Mouse (Mus musculus) layer of hippocampus, adult 18-20 months (tissue): ENCODE measurements at regions not wholly inside any gene's neighbourhood (a gene's known extent, or its start where the extent isn't known, plus 50 kb on each side); places are given as distances from the start of the nearest gene placed in this dataset.
A peak's percentile ranks its signal among the peaks of the same experiment; 100 is the strongest.
"Not testable (repeated sequence)": the region's sequence is repeated elsewhere in the genome, so short reads cannot be mapped to it uniquely, and the experiment has no call there.

Experiments
- DNase-seq, 2 experiments: peaks; one replicate each; pipeline ENCODE4 v3.0.0; 2022; ENCODE audit warnings: low spot score in 2 of 2

DNA sequence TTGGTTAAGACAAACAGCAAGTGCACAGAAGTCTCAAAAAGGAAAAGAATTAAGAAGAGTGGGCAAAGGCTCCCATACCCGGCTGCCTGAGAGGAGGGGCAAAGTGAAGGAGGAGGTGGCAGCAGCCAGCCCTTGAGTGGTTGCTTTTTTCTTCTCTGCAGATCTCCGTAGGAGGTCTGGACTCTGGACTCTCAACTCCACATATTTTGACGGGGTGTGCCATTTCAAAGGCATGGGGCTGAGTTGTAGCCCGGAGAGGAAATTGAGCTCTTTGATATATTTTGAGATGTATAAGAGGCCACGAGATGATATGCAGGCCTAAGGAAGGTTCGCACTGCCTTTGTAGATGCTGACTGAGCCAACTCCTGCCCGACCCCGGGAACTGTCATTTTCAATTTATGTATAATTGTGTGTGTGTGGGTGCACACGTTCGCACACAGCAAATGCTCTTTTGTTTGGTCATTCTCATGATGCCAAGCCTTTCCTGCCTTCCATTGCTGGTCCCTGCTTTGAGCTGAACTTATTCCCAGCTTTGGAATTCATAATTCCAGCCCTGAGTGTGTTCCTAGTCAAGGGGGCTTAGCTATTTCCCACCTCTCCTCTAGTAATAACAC is 56.4 kb downstream of the Cxcr4 start:
- no peak for DNase-seq

GRCm38 (mm10) chr1:128532632-128533031 is 59.5 kb downstream of the Cxcr4 start:
- no peak for DNase-seq

DNA sequence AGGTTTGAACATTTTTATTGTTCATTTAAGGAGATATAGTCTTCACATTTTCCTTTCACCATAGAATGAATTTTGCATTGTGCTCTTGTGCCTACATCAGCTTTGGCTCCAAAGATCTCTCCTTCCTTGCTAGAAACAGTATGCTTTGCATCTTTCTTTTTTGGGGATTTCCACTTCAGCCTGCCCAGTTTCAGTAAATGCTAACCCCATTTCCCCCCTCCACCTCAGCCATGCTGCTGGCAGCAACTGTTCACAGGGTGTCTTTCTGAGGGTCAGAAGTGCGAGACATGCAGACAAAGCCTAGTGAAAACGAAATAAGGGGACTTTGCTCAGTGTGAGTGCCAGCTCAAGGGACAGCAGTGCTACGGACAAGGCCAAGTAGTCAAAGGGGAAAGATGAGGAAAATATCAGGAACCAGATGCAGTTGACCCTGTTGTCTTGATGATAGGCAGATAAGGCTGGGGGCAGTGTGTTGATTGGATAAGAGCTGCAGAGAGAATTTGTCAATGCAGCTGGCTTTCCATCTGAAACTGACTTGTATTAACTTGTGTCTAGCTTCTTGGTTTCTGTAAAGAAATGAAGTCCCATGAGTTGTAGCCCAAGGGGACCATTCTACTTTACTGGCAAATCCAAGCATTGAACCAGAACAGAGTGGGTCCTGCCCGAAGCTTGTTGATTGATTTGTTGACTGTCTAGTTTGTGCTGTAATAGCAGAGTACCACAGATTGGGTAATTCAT is 62.1 kb downstream of the Cxcr4 start:
- no peak for DNase-seq

- no peak for DNase-seq
These were observed 72.9 kb downstream of the Cxcr4 start for GRCm38 (mm10) chr1:128519234-128519633.

DNA sequence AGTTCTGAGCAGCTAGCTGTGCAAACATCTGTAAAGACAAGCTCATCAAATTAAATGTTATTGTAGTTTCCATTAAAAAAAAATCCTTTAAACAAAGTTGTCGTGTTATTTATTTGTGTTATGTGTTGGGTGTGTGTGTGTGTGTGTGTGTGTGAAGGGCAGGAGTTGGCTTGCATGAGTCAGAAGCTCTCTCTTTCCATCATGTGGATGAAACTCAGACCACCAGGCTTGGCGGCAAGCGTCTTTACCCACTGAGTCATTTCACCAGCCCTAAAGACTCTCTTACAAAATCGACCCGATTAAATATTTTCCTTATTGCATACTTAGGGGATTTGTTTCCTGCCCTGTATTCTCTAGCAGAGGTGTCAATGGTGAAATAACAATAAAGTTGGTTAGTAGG is 73.6 kb downstream of the Cxcr4 start:
- no peak for DNase-seq

DNA sequence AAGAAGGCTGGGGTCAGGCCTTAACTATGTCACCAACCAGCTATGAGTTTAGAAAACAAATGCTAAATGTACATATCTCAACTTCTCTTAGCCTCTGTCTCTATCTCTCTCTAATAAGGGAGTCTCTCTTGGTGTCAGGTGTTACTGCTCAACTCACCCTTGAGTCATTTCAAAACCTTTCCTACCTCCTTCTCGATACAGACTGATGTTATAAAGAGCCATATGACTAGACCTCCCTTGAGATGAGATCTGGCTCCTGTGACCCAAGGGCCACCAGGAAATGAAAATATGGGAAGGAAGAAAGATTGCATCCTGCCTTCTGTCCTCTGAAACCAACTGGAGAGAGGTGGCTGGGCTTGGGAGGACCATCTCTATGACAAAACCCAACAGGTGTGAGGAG is 74.7 kb downstream of the Cxcr4 start:
- DNase-seq = no peak

DNA sequence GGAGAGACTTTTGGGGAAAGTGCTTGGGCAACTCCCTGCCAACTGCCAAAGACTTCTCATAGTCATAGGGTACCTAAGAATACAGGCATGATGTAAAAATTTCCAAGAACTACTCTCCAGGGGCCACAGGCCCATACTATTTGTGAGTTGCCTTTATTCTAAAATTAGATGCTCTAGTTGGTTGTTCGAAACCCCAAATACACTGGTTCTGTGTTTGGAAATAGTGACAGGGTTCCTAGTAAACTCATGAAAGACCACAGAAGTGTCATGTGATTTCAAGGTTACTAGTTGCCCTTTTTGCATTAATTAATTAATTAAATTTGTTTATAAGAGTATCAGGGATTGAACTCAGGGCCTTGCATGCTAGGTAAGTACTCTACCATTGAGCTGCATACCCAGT is 77.8 kb downstream of the Cxcr4 start:
- no peak for DNase-seq

DNA sequence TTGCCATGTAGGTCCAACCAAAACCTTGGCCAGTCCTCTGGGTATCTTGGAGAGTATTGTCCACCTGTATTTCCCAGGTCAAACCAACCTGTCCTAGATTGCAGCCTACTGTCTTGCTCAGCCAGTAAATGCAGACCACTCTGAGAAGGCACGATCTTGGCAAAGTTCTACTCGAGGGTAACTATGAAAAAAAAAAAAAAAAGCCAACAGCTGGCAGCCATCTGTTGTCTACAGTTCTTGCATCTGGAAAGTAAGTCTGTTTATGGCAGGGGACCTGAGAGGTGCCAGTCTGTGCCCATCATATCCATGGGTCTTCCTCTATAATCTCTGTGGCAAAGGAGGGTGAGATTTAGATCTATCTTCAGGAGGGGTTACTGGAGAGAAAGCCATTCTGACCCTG is 78.2 kb downstream of the Cxcr4 start:
- DNase-seq = no peak

DNA sequence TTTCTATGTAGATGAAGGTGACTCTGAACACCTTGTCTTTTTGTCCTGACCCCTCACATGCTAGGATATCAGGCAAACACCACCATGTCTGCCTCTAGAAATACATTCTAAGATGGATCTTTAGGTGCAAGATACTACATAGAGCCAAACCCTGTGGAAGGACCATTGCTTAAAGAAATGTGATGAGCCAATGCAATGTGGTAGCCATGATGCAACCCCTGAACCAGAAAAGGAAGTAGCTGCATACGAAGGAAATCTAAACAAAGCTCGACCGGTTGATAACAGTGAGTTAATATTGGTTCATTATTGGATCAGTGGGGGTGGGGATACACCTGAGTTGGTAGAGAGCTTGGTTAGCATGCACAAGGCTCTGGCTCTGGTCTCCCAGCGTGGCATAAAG is 78.9 kb downstream of the Cxcr4 start:
- DNase-seq = no peak

- DNase-seq = no peak
These were observed 83.2 kb downstream of the Cxcr4 start for GRCm38 (mm10) chr1:128508816-128509461.

DNA sequence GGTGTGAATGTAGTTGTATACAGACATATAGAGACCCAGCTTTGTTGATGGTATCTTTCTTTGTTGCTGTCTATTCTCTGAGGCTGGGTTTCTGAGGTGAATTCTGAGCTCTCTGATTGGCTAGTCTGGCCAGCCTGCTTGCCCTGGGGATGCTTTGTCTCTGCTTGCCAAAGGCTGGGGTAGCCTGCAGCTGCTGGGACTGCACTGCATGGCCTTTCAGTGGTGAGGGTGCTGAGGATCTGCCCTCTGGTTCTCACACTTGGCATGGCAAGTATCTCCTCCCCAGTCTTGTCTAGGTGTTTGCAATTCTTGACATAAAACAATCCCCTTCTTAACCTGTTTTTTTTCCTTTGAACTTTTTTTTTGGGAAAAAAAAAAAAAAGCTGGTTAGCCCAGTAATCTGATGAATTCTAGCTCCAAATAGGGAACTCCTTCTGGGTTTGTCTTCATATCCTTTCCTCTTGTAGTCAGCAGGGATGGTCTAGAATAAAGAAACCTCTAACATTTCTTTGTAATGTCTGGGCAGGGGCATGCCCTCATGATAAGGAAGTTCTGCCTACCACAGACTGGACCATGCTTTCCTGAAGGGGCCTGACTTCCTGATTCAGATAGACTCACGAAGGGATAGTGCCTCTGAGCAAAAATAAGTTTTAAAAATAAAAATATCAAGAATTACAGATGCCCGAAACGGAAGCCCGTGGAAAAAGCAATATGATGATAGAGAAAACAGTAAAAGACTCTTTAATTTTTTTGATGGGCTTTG is 85.4 kb downstream of the Cxcr4 start:
- DNase-seq = no peak

DNA sequence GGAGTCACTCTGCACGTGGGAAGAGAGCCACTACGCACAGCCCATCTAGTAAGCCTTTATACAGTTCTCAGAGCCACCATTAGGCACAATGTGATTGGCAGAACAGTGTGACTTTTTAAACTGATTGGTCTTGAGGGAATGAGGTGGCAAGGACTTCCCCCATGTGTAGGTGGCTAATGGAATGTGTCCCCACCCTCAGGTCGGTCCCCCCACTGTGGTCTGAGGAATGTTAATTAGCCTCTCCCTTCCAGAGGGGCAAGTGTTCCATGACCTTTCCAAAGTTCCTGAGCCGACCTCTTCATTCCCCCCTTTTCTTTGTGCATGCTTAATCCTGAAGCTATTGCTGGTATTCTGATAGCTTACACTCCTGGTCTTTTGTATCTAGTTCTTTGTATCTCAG is 87.2 kb upstream of the Dars start:
- no peak for DNase-seq

- DNase-seq = no peak
These were observed 81.0 kb upstream of the Dars start for GRCm38 (mm10) chr1:128498042-128498772.

DNA sequence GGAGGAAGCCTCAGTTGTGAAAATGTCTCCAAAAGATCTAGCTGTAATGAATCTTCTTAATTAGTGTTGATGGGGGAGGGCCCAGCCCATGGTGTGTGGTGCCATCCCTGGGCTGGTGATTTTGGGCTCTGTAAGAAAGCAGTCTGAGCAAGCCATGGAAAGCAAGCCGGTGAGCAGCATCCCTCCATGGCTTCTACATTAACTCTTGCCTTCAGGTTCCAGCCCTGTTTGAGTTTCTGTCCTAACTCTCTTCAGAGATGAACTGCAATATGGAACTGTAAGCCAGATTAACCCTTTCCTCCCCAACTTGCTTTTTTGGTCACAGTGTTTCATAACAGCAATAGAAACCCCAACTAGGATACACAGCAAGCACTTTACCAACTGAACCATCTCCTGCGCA is 75.1 kb upstream of the Dars start:
- DNase-seq = no peak

DNA sequence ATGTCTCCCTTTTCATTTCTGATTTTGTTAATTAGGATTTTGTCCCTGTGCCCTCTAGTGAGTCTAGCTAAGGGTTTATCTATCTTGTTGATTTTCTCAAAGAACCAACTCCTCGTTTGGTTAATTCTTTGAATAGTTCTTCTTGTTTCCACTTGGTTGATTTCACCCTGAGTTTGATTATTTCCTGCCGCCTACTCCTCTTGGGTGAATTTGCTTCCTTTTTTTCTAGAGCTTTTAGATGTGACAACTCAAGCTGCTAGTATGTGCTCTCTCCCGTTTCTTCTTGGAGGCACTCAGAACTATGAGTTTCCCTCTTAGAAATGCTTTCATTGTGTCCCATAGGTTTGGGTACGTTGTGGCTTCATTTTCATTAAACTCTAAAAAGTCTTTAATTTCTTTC is 70.0 kb upstream of the Dars start:
- DNase-seq = not testable (repeated sequence)

- DNase-seq = no peak
These were observed 61.2 kb upstream of the Dars start for GRCm38 (mm10) chr1:128478376-128478775.

DNA sequence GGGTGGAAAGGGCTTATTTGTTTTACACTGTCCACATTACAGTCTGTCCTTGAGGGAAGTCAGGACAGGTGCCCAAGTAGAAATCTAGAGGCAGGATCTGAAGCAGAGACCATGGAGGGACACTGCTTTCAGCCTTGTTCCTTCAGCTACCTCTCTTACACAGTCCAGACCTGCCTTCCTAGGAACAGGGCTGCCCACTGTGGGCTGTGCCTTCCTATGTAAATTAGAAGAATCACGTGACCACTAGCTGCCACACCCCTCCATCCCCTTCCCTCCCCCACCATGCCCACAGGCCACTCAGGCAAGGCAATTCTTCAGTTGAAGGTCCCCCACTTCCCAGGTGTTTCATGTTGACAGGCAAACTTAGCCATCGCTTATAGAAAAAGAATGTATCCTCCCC is 60.5 kb upstream of the Dars start:
- no peak for DNase-seq

- no peak for DNase-seq
These were observed 55.6 kb upstream of the Dars start for GRCm38 (mm10) chr1:128472713-128473230.

- DNase-seq = peak; percentile 71 to 84
These were observed 55.0 kb upstream of the Dars start for GRCm38 (mm10) chr1:128472022-128472712.

- DNase-seq = peak; percentile 43 to 71
These were observed 53.6 kb upstream of the Dars start for GRCm38 (mm10) chr1:128470786-128471185.
